Mouse (Mus musculus): ENCODE results near the gene Cdkn2aip.

Gene Cdkn2aip

GRCm38 (mm10) chr8:47659463-47659862 is 54.3 kb downstream of the Cdkn2aip start:
- DNase-seq (ENCODE audit: low read depth, low spot score): no peak
